Mouse (Mus musculus) splenic B cell, adult 2 months (primary cell): ENCODE measurements around the gene Svop.
A peak's percentile ranks its signal among the peaks of the same experiment; 100 is the strongest.

Experiments
- DNase-seq: peaks from one replicate; pipeline ENCODE4 v3.0.0-alpha.2; 2011; ENCODE audit warnings: low read depth, low spot score
- H3K27me3 ChIP-seq: 2 replicates; pipeline ENCODE4 v1.6.1; 2012; ENCODE audit warnings: mild to moderate bottlenecking, low read length, moderate library complexity, mixed read lengths; ENCODE audit not compliant: control insufficient read depth, poor library complexity, insufficient read depth, severe bottlenecking
- H3K36me3 ChIP-seq: 2 replicates; pipeline ENCODE4 v1.6.1; 2012; ENCODE audit warnings: mild to moderate bottlenecking, low read length, moderate library complexity, mixed read lengths; ENCODE audit not compliant: control insufficient read depth, poor library complexity, insufficient read depth, severe bottlenecking

Svop gene

DNA sequence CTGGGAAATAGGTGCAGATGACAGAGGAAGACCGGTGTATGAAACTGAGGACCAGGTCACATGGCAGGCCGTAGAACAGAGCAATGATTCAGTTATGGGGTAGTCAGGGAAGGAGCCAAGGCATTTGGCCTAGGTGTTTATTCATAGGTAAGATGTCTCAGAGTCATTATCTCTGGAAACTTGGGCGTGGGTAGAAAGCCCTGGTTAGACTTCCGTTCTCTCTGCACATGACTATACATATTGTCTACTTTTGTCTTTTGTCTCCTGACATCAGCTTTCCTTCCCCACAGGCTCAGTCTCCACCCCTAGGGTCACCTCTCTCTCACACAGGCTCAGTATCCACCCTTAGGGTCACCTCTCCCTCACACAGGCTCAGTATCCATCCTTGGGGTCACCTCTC is 47.6 kb downstream of the Svop start:
- no peaks in the 10 kb centered on the region for H3K36me3 ChIP-seq
- no peaks in the 10 kb centered on the region for H3K27me3 ChIP-seq
- no peak for DNase-seq

DNA sequence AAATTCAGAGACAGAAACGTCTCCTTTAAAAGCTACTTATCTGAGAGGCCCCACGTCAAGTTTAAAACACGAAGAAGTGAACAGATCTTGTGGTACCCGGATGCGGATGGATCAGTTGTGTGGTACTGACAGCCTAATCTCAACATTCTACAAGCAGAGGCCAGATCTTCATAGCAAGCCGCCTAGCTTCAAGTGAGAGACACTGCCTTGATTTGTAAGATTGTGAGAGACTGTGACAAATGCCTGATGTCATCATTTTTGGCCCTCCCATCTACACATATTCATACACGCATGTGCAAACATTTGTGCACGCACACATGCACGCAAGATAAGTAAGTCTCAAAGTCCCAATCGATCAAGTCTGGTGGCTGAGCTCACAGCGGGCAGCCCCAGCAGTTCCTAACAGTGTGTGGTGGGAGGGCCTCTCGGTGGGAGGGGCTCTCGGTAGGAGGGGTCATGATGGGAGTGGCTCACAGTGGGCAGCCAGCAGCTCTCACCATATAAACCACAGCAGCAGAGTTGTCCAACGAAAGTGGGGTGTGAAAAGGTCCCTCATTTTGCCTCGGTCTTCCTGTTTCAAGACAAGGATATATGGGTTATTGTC is 49.9 kb downstream of the Svop start:
- DNase-seq = peak; percentile 34
- H3K36me3 ChIP-seq = no peaks in the 10 kb centered on the region
- no peaks in the 10 kb centered on the region for H3K27me3 ChIP-seq

DNA sequence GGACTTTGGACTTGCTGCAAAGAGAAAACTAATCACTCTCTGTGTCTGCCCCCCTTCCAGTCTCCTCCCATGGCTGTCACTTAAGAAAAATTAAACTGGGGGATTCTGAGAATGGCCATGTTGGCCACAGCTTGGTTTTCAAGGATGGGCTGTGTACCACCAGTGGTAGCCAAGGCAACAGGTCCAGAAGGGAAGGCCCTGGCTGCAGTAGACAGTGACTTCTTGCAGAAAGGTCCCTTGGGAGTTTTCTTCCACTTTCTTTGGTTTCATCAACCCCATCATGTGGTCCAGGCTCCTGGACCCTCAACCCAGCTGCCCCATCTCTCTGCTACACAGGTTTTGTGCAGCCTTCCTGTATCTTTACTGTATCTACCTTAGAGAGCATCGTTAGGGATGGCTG is 50.5 kb downstream of the Svop start:
- no peaks in the 10 kb centered on the region for H3K27me3 ChIP-seq
- no peaks in the 10 kb centered on the region for H3K36me3 ChIP-seq
- no peak for DNase-seq

DNA sequence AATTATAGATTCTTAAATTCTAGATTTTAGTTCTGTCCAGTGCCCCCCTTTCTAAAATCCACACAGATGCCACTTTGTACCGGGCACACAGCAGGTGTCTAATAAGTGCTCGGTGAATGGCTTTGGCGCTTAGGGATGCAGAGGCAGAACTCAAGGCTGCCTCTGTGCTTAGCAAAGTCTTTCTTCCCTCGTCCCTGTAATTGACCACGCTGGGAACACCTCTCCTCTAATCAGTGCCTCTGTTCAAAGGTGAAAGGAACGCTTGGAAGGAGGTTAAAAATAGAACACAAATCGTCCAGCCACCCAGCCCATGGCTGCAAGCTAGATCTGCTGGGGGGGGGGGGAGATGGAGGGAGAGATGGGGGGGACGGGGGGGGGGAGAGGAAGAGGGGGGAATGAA is 50.9 kb downstream of the Svop start:
- Histone ChIP-seq H3K36me3 (no peaks in the 10 kb centered on the region), H3K27me3 (no peaks in the 10 kb centered on the region)
- no peak for DNase-seq

DNA sequence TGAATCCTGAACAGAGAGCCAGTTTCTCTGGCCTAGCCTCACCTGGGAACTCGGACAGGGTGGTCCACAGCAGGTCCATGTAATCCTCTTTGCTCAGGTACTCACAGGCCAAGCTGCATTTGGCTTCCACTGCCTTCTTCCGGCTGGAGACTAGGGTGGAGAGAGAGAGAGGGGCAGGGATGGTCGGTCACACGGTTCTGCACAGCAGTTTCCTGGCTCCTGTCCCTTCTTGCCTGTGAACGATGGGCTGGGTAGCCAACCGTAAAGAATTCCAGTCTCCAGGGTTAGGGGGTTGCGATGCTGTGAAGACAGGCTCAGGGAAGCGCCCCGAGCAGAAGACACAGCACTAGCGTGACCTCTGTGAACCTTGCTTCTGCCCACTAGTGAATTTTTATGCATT is 56.3 kb downstream of the Svop start:
- no peak for DNase-seq
- no peaks in the 10 kb centered on the region for H3K36me3 ChIP-seq
- no peaks in the 10 kb centered on the region for H3K27me3 ChIP-seq

DNA sequence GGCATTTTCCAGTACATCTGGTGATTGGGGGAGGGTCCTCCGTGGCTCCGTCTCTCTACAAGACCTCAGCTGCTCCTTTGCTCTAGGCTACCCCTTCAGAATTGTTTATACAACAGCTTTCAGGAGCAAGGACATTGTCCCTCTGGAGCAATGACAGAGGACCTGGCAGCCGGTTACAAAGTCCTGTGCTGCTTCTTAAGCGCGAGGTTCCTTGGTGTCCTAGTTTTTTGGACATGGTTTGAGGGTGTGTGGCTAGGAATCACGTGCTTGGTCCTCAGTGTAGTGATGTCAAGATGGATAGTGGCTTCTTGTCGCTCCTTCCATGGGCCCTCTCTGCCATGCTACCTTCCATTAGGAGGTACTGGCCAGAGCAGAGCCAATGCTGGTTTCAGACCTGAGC is 57.0 kb downstream of the Svop start:
- Histone ChIP-seq H3K36me3 (no peaks in the 10 kb centered on the region), H3K27me3 (no peaks in the 10 kb centered on the region)
- no peak for DNase-seq

DNA sequence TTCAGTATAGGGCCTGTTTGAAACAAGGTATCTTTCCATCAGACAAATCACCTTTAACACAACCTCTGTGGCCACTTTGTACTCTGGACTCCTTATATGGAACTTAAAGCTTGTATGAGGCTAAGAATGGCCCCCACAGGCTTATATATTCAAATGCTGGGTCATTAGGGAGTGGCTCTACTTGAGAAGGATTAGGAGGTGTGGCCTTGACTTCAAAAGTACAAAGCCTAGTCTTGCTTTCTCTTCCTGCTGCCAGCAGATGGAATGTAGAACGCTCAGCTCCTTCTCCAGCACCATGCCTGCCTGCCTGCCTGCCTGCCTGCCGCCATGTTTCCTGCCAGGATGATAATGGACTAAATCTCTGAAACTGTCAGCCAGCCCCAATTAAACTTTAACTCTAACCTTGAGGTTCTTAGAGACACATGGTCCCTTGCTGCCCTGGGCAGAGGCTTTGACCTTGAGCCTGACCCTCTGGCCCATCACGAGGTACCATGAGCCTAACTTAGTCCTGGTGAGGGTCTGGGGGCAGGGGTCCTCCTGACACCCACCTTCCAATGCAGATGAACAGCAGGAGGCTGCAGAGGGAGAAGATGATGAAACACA is 59.1 kb downstream of the Svop start:
- DNase-seq = no peak
- Histone ChIP-seq H3K27me3 (no peaks in the 10 kb centered on the region), H3K36me3 (no peaks in the 10 kb centered on the region)

DNA sequence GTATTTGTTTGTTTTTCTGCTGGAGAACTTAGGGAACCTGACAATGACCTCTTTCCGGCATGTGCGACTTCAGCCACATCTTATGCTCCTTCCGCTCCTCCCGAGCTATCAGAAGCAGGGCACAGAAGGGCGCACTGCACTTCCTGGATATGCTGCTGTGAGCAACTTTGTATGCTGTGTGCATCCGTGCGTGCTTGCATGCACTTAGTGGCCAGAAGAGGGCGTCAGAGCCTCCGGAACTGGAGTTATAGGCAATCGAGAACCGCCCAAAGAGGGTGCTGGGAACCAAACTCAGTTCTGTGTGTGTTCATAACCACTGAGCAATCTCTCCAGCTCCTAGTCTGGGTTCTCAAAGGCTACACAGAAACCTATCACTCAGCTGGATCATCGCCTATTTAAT is 60.7 kb downstream of the Svop start:
- DNase-seq = no peak
- Histone ChIP-seq H3K27me3 (no peaks in the 10 kb centered on the region), H3K36me3 (no peaks in the 10 kb centered on the region)

DNA sequence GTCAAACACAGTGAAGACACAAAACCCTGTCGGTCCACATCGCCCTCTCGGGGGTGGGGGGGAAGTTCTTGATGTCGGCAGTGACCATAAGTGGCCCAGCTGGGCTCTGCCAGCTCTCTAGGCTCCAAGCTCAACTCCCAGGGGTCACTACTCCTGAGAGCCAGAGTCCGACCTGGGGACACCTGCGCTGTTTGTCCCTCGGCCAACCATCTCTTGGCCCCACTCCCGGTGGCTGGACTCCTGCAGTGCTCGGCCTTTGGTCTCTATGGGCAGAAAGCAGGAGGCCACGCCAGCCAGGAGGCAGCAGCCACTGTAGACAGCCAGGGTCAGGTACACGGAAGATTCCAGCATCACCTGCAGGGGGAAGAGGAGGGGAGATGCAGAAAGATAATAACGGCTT is 63.3 kb downstream of the Svop start:
- H3K36me3 ChIP-seq = no peaks in the 10 kb centered on the region
- no peak for DNase-seq
- H3K27me3 ChIP-seq = no peaks in the 10 kb centered on the region; the same call in 1 of the 2 replicates

DNA sequence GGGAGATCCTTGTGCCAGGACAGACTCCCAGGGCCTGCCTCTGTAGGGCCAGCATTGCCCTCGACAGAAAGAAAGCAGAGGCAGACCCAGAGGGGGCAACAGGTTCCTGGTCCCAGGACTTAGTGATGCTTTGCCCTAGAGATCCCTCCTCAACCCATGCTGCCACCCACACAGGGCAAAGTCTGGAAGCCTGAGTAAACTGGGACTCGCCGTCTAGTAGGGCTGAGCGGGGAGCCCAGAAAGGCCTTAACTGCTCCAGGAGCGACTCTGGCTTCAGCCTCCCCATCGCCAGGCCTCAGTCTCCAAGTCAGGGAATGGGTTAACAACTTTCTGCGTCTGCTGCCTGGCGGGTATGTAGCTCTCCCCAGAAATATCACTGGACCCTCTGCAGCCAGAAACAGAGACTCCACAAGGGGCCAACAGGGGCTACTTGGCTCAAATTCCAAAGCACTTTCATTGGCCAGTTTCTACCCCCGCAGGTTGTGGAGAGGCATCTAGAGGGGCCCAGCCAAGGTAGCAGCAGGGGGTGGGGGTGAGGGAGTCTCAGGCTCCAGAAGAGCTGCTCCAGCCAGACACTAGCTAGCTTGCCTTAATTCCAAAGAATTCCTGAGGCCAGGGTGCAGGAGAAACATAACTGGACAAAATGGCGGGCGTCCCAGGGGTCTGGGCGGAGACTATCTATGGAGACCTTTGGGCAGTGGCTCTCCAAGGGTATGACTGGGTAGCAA is 64.0 kb downstream of the Svop start:
- Histone ChIP-seq H3K27me3 (no peaks in the 10 kb centered on the region; the same call in 1 of the 2 replicates), H3K36me3 (no peaks in the 10 kb centered on the region)
- no peak for DNase-seq

DNA sequence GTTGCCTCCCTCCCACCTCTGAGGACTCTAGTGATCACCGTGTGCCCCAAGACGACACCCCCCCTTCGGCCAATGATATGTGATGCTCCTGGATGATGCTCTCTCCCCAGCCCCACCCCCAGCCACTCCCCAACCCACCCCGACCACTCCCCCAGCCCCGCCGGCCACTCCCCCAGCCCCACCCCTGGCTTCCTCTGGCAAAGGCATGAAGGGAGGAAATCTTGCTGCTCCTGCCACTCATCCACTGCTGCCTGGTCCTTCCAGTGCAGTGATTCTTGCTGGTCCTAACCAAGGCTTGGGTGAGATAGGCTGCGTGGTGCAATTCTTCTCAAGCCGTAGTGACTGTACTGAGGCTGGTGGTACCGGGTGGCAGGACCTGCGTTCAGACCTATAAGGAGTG is 66.5 kb downstream of the Svop start:
- Histone ChIP-seq H3K36me3 (no peaks in the 10 kb centered on the region), H3K27me3 (no peaks in the 10 kb centered on the region; the same call in 1 of the 2 replicates)
- DNase-seq = no peak

DNA sequence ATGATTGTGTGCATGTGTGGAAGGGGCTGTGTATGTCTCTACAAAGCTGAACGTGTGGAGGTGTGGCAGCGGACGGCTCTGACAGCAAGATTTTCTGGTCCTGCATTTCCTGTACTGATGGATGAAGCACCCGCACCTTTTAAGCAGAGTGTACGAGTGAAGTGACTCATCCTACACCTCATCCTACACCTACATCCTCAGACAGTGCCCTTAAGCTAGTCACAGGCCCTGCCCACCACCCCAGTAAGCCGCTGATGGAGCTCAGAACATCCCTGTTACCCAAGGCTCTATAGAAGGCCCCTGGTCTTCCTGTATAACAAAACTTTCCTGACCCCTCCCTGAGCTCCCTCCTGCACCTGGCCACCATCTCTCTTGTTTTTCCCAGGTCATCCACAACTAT is 67.0 kb downstream of the Svop start:
- no peaks in the 10 kb centered on the region; the same call in 1 of the 2 replicates for H3K27me3 ChIP-seq
- H3K36me3 ChIP-seq = no peaks in the 10 kb centered on the region
- DNase-seq = no peak

DNA sequence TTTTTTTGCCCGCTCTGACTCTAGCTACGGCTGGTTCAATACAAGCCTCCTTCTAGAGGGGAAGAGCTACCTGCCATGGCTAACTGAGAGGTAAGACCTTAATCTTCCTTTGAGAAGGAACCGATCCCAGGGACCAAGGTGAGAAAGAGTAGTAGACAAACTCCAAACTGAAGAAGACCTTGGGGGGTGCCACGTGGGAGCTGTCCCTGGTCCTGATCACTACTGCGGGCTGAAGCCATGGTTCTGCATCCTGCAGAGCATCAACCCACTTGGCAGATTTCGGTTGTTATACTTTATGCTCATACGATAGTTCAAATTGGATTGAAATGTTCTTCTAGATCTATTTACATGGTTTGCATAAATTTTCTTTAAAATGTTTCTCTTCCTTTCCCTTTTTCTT is 76.2 kb downstream of the Svop start:
- DNase-seq = peak; percentile 31
- no peaks in the 10 kb centered on the region for H3K27me3 ChIP-seq

DNA sequence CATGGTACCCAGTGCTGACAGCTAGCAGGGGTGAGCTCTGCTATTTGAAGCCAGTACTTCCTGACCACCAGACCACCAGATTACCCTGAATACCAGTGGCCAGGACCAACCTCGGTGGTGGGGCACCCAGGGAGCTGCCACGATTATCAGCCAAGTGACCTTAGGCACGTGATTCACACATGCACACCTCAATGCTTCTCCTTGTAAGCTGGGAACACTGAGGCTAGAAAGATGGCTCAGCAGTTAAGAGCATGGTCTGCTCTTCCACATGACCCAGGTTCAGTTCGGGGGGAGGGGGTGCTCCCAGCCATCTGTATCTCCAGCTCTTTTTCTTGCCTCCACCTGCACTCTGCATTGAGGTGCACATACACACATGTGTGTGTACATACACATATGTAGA is 82.3 kb downstream of the Svop start:
- DNase-seq = no peak
- Histone ChIP-seq H3K27me3 (no peaks in the 10 kb centered on the region), H3K36me3 (no peaks in the 10 kb centered on the region)

More for the DNA sequence above, 76.2 kb downstream of the Svop start:
- H3K36me3 ChIP-seq = no peaks in the 10 kb centered on the region

DNA sequence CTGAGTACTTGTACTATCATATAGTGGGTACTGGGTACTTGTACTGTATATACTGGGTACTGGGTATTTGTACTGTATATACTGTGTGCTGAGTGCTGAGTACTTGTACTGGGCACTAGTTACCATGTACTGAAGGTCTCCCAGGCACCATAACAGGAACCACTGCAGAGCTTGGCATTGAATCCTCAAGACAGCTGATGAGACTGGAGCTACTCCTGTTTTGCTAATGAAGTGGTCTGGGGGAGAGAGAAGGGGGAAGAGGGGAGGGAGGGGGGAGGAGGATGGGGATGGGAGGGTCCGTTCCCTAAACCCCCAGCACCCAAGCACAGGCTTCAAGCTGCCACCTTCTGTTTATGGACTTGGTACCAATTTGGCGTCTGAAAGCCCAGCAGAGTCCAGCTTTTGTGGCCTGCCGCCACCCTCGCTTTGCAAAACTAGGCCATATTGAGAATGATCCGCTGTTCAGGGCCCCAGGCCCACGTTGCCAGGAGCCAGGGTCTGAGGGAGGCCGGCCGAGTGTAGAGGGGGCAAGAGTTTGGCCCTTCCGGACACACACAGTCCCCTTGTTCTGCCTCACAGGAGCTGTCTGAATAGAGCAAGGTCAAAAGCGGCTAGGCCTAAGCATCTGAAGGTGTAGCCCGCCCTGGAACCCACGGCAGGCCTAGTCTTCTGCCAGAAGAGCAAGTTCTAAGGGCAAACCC is 83.5 kb downstream of the Svop start:
- no peak for DNase-seq
- Histone ChIP-seq H3K36me3 (no peaks in the 10 kb centered on the region), H3K27me3 (no peaks in the 10 kb centered on the region)
